Mouse (Mus musculus): ENCODE measurements around the gene D10Wsu102e.
A peak's percentile ranks its signal among the peaks of the same experiment; 100 is the strongest.

Gene D10Wsu102e

DNA sequence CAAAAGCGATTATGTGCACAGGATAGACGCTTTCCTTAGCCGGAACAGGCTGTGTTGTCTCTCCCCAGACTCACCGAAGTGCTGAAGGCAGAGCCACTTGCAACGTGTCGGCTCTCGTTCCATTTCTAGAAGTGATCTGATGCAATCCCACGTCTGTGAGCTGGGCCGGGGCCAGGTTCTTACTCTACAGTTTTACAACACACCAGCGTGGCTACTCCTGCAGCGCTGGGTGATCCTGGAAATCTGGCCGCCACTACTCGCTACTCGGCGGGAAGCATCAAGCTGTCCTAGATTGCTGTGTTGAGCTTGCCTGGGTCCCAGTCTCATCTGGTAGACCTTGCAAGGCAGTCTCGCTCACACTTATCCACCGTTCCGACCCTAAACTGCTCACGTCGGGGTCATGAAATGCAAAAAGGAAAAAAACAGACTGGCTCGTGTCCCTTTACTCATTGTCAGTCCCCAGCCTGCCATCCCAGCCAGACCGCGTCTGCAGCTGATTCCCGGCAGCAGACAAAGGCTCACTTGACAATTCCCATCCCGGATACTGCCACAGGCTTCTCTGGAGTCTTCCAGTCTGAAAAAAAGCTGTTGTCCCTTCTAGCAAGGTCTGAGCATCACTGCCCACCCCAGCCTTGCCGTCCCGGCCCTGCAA lies 173.4 kb downstream of the D10Wsu102e start:
- peak in 1 of 2 experiments; percentile 4 for DNase-seq (ENCODE audit: low read depth in 2 of 2, low spot score in 2 of 2)

DNA sequence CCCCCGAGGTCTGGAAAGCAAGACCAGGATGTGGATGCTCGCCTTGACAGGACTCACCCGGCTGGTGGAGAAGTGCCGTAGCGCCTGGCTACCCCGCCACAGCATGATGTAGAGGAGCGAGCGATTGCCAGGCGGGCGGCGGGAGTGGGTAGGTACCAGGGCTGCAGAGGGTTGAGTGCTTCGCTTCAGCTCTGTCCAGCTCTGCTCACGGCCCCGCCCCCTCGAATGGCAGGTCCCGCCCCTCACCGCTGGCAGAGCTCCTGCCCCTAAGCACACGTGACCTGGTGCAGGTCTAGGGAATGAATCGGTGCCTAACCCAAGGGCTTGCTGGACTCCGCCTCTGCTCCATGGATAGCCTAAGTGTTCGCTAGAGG lies 173.9 kb downstream of the D10Wsu102e start, which contains the start of gene Aldh1l2:
Aldh1l2 (minus strand) TSS at position 231 of the 374 bp plus-strand sequence.
- DNase-seq (ENCODE audit: low read depth in 2 of 2, low spot score in 2 of 2): peak in 1 of 2 experiments; percentile 15

DNA sequence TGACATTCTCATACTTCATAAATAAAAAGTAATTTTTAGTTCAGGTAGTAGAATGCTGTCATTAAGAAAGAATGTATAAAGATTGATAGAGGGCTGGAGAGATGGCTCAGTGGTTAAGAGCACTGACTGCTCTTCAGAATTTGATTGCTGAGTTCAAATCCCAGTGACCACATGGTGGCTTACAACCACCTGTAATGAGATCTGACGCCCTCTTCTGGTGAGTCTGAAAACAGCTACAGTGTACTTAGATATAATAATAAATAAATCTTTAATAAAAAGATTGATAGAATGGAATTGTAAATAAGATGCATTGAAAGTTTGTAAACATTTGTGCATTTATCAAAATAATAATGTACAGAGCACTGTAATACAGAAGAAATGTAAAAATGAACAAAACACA lies 176.4 kb downstream of the D10Wsu102e start:
- no peak for DNase-seq (ENCODE audit: low read depth in 2 of 2, low spot score in 2 of 2)
